In genomic region chr19:41087901-41088300, GRCm38 (mm10) we compare ENCODE assay signal across 21 mouse cellular contexts. TPM values are rescaled to one million over a fixed set of nuclear protein-coding genes. Genes with fewer than 3 reads are reported as not detected.
"Had no signal": no experiment of that assay in that cellular context is flagged by ENCODE, and none has a peak within 500 bp of the region (broad histone marks: within the 10 kb centered on the region; RNA-seq: fewer than 3 reads in every experiment).

No protein-coding gene starts in this region.

- H3K4me1 ChIP-seq: lung, embryonic 15.5 days; midbrain, embryonic 12.5 days; stomach, embryonic 15.5 days had no signal

- H3K9me3 ChIP-seq: lung, embryonic 15.5 days; megakaryocyte, embryonic 14.5 days; midbrain, embryonic 12.5 days; neural tube, embryonic 12.5 days; stomach, embryonic 15.5 days had no signal

- H3K36me3 ChIP-seq: lung, embryonic 15.5 days; midbrain, embryonic 12.5 days; neural tube, embryonic 12.5 days; stomach, embryonic 15.5 days had no signal

- DNase-seq: lung, adult 2 months; lung, postnatal 14 days; lung, postnatal 36 days; right cerebral cortex, postnatal 14 days had no signal

- H3K4me3 ChIP-seq: lung, embryonic 15.5 days; midbrain, embryonic 12.5 days; neural tube, embryonic 12.5 days; stomach, embryonic 15.5 days had no signal

- H3K9ac ChIP-seq: liver, postnatal 0 days; lung, embryonic 15.5 days; midbrain, embryonic 12.5 days; neural tube, embryonic 12.5 days; stomach, embryonic 15.5 days had no signal

- ATAC-seq: liver, postnatal 0 days; lung, postnatal 0 days; midbrain, embryonic 16.5 days had no signal

- H3K27ac ChIP-seq: lung, embryonic 15.5 days; macrophage; midbrain, embryonic 12.5 days; neural tube, embryonic 12.5 days; stomach, embryonic 15.5 days; stomach, postnatal 0 days had no signal

- H3K27me3 ChIP-seq: stomach, embryonic 15.5 days had no signal

RNA-seq across cellular contexts. Expression of gene Opalin, which starts 11.0 kb away (rescaled TPM):
- total RNA-seq: megakaryocyte progenitor cell, adult 5-6 weeks; monocyte, adult 5-6 weeks; neutrophil, adult 5-6 weeks had no signal
- polyA plus RNA-seq: liver, postnatal 0 days; lung, adult 2 months; lung, embryonic 15.5 days; macrophage; midbrain, embryonic 12.5 days; midbrain, embryonic 14.5 days; midbrain, embryonic 16.5 days; neural tube, embryonic 12.5 days; spleen, adult 2 months; stomach, embryonic 15.5 days; stomach, postnatal 0 days; testis, adult 2 months; urinary bladder, adult 2 months had no signal

RNA-seq across cellular contexts. Expression of gene Dntt, which starts 58.8 kb away (rescaled TPM):
- total RNA-seq: monocyte, adult 5-6 weeks; neutrophil, adult 5-6 weeks had no signal
- polyA plus RNA-seq: lung, postnatal 0 days; stomach, postnatal 0 days had no signal
